Mouse (Mus musculus) olfactory bulb, adult 2 months (tissue): ENCODE measurements around the gene Abcc4.

Experiments
- CTCF ChIP-seq: fragments of 200-500 bp; IDR thresholded peaks from 2 replicates; pipeline ENCODE4 v1.5.1; 2012; ENCODE audit warnings: low read depth, mild to moderate bottlenecking, low read length, moderate library complexity; ENCODE audit not compliant: insufficient read depth
- POLR2A ChIP-seq: fragments of 200-500 bp; IDR thresholded peaks from 2 replicates; pipeline ENCODE4 v1.6.1; 2012; ENCODE audit warnings: mild to moderate bottlenecking, low read depth, low read length, moderate library complexity; ENCODE audit not compliant: insufficient read depth

- no peak for TF ChIP-seq POLR2A
- TF ChIP-seq CTCF, result no peak
Observed at GRCm38 (mm10) chr14:118572688-118573245, 133.3 kb downstream of the Abcc4 start.
